9 mouse cellular contexts compared by ENCODE assay signal in the genomic region with DNA sequence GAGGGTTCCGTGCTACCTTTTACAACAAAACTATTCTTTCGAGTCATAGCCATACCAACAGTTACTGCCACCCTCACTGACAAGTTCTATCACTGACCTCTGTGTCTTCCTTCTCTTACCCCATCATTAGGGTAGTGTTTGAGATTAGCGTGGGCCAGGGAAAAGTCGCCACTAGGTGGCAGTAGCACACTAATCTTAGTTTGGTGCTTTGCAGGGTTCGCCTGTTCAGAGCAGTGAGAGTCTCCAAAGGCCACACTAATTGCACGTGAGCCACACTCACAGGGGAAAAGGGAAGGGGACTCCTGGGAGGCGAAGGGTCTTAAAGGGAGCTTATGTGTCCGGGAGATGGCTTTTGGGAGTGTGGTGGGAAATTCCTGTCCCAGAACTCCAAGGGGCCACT. TPM values are rescaled to one million over a fixed set of nuclear protein-coding genes. Genes with fewer than 3 reads are reported as not detected.
DNase-seq lines count a peak whose midpoint lies in the region; ATAC-seq and TF ChIP-seq lines count a peak whose summit lies in the region.
"Had no signal": no experiment of that assay in that cellular context is flagged by ENCODE, and none has a peak within 500 bp of the region (broad histone marks: within the 10 kb centered on the region; RNA-seq: fewer than 3 reads in every experiment).

No protein-coding gene starts in this region.

- in situ Hi-C loops in ES-E14 (cut with MboI; ENCODE audit: low sequenced_read_pairs in 2 of 2, unreplicated experiment in 2 of 2): loop anchor here in 1 of 2 experiments (10.0 kb wide), 1 partner anchor 164 kb away; no protein-coding TSS in a partner anchor

- H3K4me1 ChIP-seq in ES-E14 (ENCODE audit: control insufficient read depth in 2 of 2, insufficient read depth in 2 of 2, low read length in 2 of 2, poor library complexity in 1 of 2): peaks cover 0 to 2% of the 10 kb centered on the region in 2 experiments; a peak in 1 of 4 replicates
- peaks cover 6% of the 10 kb centered on the region for H3K4me1 ChIP-seq in forebrain, embryonic 12.5 days
- no peaks in the 10 kb centered on the region for H3K4me1 ChIP-seq in hindbrain, embryonic 11.5 days (replicated peaks; ENCODE audit: control insufficient read depth, insufficient read depth, low read length)
- H3K4me1 ChIP-seq: liver, embryonic 15.5 days had no signal

- peak; percentile 80 for DNase-seq in ES-E14 (ENCODE audit: low read depth, low spot score)
- peak; percentile 74 for DNase-seq in c-Kit-positive CD71-negative TER-119-negative erythroid progenitor cells, embryonic 14.5 days (ENCODE audit: low read depth)
- DNase-seq in hindbrain, embryonic 11.5 days (ENCODE audit: low spot score): peak; percentile 93
- peak; percentile 90 for DNase-seq in layer of hippocampus, adult 9-10 months (ENCODE audit: low spot score)
- peak; percentile 84 for DNase-seq in lung, postnatal 14 days
- DNase-seq in retina, postnatal 1 day: peak; percentile 89
- peak; percentile 60 to 75 for DNase-seq in thymus, postnatal 36 days

- no peak overlapping the region for H3K9ac ChIP-seq in ES-E14 (ENCODE audit: insufficient read depth, low read depth, low read length, poor library complexity, severe bottlenecking)
- H3K9ac ChIP-seq in forebrain, embryonic 12.5 days: no peak overlapping the region
- H3K9ac ChIP-seq in hindbrain, embryonic 11.5 days (ENCODE audit: low read depth, low read length): no peak overlapping the region
- H3K9ac ChIP-seq: liver, embryonic 15.5 days had no signal

- no peaks in the 10 kb centered on the region for H3K27me3 ChIP-seq in forebrain, embryonic 12.5 days
- no peaks in the 10 kb centered on the region for H3K27me3 ChIP-seq in hindbrain, embryonic 11.5 days (ENCODE audit: control insufficient read depth, insufficient read depth, low read length)
- H3K27me3 ChIP-seq: liver, embryonic 15.5 days had no signal

- no peak overlapping the region for H3K4me2 ChIP-seq in forebrain, embryonic 12.5 days
- no peak overlapping the region for H3K4me2 ChIP-seq in hindbrain, embryonic 11.5 days (replicated peaks; ENCODE audit: low read depth, low read length)
- H3K4me2 ChIP-seq: liver, embryonic 15.5 days had no signal

- H3K27ac ChIP-seq in ES-E14 (ENCODE audit: insufficient read depth, low read depth, low read length, poor library complexity, severe bottlenecking): no peak overlapping the region
- H3K27ac ChIP-seq in forebrain, embryonic 12.5 days: no peak overlapping the region
- no peak overlapping the region for H3K27ac ChIP-seq in hindbrain, embryonic 11.5 days (ENCODE audit: low read depth, low read length)
- H3K27ac ChIP-seq: liver, embryonic 15.5 days had no signal

- no peak overlapping the region for H3K4me3 ChIP-seq in ES-E14 (ENCODE audit: insufficient read depth in 1 of 2, low read depth in 1 of 2, low read length in 2 of 2, poor library complexity in 1 of 2, severe bottlenecking in 1 of 2)
- H3K4me3 ChIP-seq in forebrain, embryonic 12.5 days (replicated peaks): no peak overlapping the region
- no peak overlapping the region for H3K4me3 ChIP-seq in hindbrain, embryonic 11.5 days (ENCODE audit: low read depth, low read length)
- H3K4me3 ChIP-seq: liver, embryonic 15.5 days had no signal

- WGBS in forebrain, embryonic 12.5 days: 15% methylated on average over 8 of the region's 8 CpGs
- WGBS in hindbrain, embryonic 11.5 days: 16% methylated on average over 8 of the region's 8 CpGs

- peak; percentile 85 for ATAC-seq in forebrain, embryonic 12.5 days (ENCODE audit: low FRiP score)
- ATAC-seq in hindbrain, embryonic 11.5 days (ENCODE audit: low FRiP score): peak; percentile 81

- no peaks in the 10 kb centered on the region for H3K36me3 ChIP-seq in ES-E14 (ENCODE audit: control insufficient read depth, insufficient read depth, low read length, poor library complexity, severe bottlenecking)
- no peaks in the 10 kb centered on the region for H3K36me3 ChIP-seq in forebrain, embryonic 12.5 days (replicated peaks)
- H3K36me3 ChIP-seq in hindbrain, embryonic 11.5 days (ENCODE audit: control insufficient read depth, insufficient read depth, low read length): no peaks in the 10 kb centered on the region
- H3K36me3 ChIP-seq: liver, embryonic 15.5 days had no signal

- H3K9me3 ChIP-seq in ES-E14 (ENCODE audit: control insufficient read depth, insufficient read depth, low read depth, low read length): no peaks in the 10 kb centered on the region
- H3K9me3 ChIP-seq in forebrain, embryonic 12.5 days: no peaks in the 10 kb centered on the region
- H3K9me3 ChIP-seq in hindbrain, embryonic 11.5 days (ENCODE audit: control insufficient read depth, low read length): no peaks in the 10 kb centered on the region
- H3K9me3 ChIP-seq: liver, embryonic 15.5 days had no signal

TF ChIP-seq in ES-E14, 5 proteins besides CTCF, POLR2A, EP300 and RAD21:
- TF ChIP-seq ZC3H11A (IDR thresholded peaks at IDR 0.05; ENCODE audit: borderline replicate concordance, low read depth, low read length) (peak; percentile 75; the same call in 1 of the 2 replicates), ZNF384 (IDR thresholded peaks at IDR 0.05; ENCODE audit: low read depth, low read length) (no peak)

RNA-seq across cellular contexts. Expression of a gene that starts 37.3 kb away (rescaled TPM):
- 0.49 and 0.95 TPM in 2 replicates for total RNA-seq in ES-E14 (2012; rRNA removed)
- polyA plus RNA-seq in forebrain, embryonic 12.5 days (2016; fragmentation: Nextera tagmentation; extraction: Ambion mirVana): 0.28 and 0.47 TPM in 2 replicates
- polyA plus RNA-seq in hindbrain, embryonic 11.5 days (2014; fragmentation: Nextera tagmentation; extraction: Ambion mirVana): 0.11 and 0.54 TPM in 2 replicates
